Mouse (Mus musculus) activated CD4-positive, CD25-positive, alpha-beta regulatory T cell, adult 4 months (primary cell): ENCODE measurements around the gene Syt16. TPM values are rescaled to one million over a fixed set of nuclear protein-coding genes. Genes with fewer than 3 reads are reported as not detected.

Source experiments
- ATAC-seq: one replicate; pipeline ENCODE4 v1.8.0; 2017
- polyA plus RNA-seq, 2 experiments: library from polyadenylated mRNA; unstranded; fragments of 100-300 nt; shearing (Covaris generic); gene quantifications; one replicate each; pipeline ENCODE4 v1.2.1; 2017

Gene Syt16
- polyA plus RNA-seq, 2 experiments from 2014 or later, result not detected

- ATAC-seq, result no peak
These were observed 322.9 kb downstream of the Syt16 start for GRCm38 (mm10) chr12:74320318-74320717.

- no peak for ATAC-seq
These were observed 324.5 kb downstream of the Syt16 start for GRCm38 (mm10) chr12:74321981-74322380.

Other genes starting within 250 kb of the Syt16 start
- 10 to 100 TPM; 65.7 to 77.4 TPM for gene Hif1a, start 96.3 kb upstream of the Syt16 start, polyA plus RNA-seq
- gene Gm49321, start 60.0 kb upstream of the Syt16 start, polyA plus RNA-seq, result 10 to 100 TPM; 10.8 to 21.0 TPM
- gene Snapc1, start 33.2 kb upstream of the Syt16 start, polyA plus RNA-seq, result 10 to 100 TPM; 13.3 to 21.9 TPM